Mouse (Mus musculus) embryonic facial prominence, embryonic 15.5 days (tissue): ENCODE data around the gene Plpp7. TPM values are rescaled to one million over a fixed set of nuclear protein-coding genes. Genes with fewer than 3 reads are reported as not detected.

Experiments used
- ATAC-seq: fragments of 200-750 bp; cut with Nextera tagmentation; 2 replicates; pipeline ENCODE4 v1.8.0; 2017; ENCODE audit warnings: low read depth, moderate TSS enrichment; ENCODE audit not compliant: insufficient number of reproducible peaks, low FRiP score, low TSS enrichment
- H3K27ac ChIP-seq: fragments of 300-500 bp; sonication (generic); replicated peaks from 2 replicates; pipeline ENCODE4 v1.5.1; 2015; ENCODE audit warnings: mild to moderate bottlenecking, inconsistent platforms
- H3K27me3 ChIP-seq: fragments of 300-500 bp; sonication (generic); 2 replicates; pipeline ENCODE4 v1.6.1; 2015; ENCODE audit warnings: inconsistent platforms
- H3K36me3 ChIP-seq: fragments of 300-500 bp; sonication (generic); 2 replicates; pipeline ENCODE4 v1.6.1; 2015; ENCODE audit warnings: mild to moderate bottlenecking, inconsistent platforms
- H3K4me1 ChIP-seq: fragments of 300-500 bp; sonication (generic); 2 replicates; pipeline ENCODE4 v1.6.1; 2015; ENCODE audit warnings: inconsistent platforms
- H3K4me2 ChIP-seq: fragments of 300-500 bp; sonication (generic); replicated peaks from 2 replicates; pipeline ENCODE4 v1.6.1; 2015; ENCODE audit warnings: mild to moderate bottlenecking, inconsistent platforms
- H3K4me3 ChIP-seq: fragments of 300-500 bp; sonication (generic); replicated peaks from 2 replicates; pipeline ENCODE4 v1.5.1; 2015; ENCODE audit warnings: mild to moderate bottlenecking, inconsistent platforms
- H3K9ac ChIP-seq: fragments of 300-500 bp; sonication (generic); 2 replicates; pipeline ENCODE4 v1.6.1; 2015; ENCODE audit warnings: inconsistent platforms
- H3K9me3 ChIP-seq: fragments of 300-500 bp; sonication (generic); replicated peaks from 2 replicates; pipeline ENCODE4 v1.6.1; 2016; ENCODE audit warnings: inconsistent platforms
- WGBS: fragments of 180-500 bp; shearing (Covaris S2); methylation state at CpG from one replicate; pipeline ENCODE4 v1.1.7; 2015; 5-methylcytosine and 5-hydroxymethylcytosine counted together
- polyA plus RNA-seq: library from polyadenylated mRNA; unstranded; fragments of >200 nt; fragmentation: Nextera tagmentation; extraction: Ambion mirVana; gene quantifications from 2 replicates; pipeline ENCODE4 v1.2.1, GENCODE M21; 2015

Plpp7 gene
- polyA plus RNA-seq, 1 experiment from 2014 or later: 9.4 TPM

GRCm38 (mm10) chr2:32129383-32130074 is 34.2 kb downstream of the Plpp7 start:
- no peaks in the 10 kb centered on the region for H3K27me3 ChIP-seq
- H3K9me3 ChIP-seq: no peaks in the 10 kb centered on the region
- H3K27ac ChIP-seq: no peak overlapping the region
- H3K4me2 ChIP-seq: no peak overlapping the region
- no peak for ATAC-seq
- WGBS: 55% methylated on average over 11 of the region's 11 CpGs
- no peaks in the 10 kb centered on the region for H3K36me3 ChIP-seq
- 0 out of 2 replicates have a peak, but pooled peaks cover 4% of the 10 kb centered on the region for H3K4me1 ChIP-seq
- H3K4me3 ChIP-seq: no peak overlapping the region
- no peak overlapping the region for H3K9ac ChIP-seq

GRCm38 (mm10) chr2:32130435-32130834 is 35.1 kb downstream of the Plpp7 start:
- 0 out of 2 replicates have a peak, but pooled peaks cover 4% of the 10 kb centered on the region for H3K4me1 ChIP-seq
- 30% methylated on average over 6 of the region's 6 CpGs for WGBS
- H3K36me3 ChIP-seq: no peaks in the 10 kb centered on the region
- H3K27me3 ChIP-seq: no peaks in the 10 kb centered on the region
- no peak overlapping the region for H3K4me3 ChIP-seq
- H3K9me3 ChIP-seq: no peaks in the 10 kb centered on the region
- ATAC-seq: no peak
- H3K9ac ChIP-seq: no peak overlapping the region
- H3K4me2 ChIP-seq: no peak overlapping the region
- no peak overlapping the region for H3K27ac ChIP-seq

GRCm38 (mm10) chr2:32131205-32131834 is 36.0 kb downstream of the Plpp7 start:
- no peak for ATAC-seq
- Histone ChIP-seq H3K27ac (no peak overlapping the region), H3K9ac (no peak overlapping the region), H3K4me2 (no peak overlapping the region), H3K9me3 (no peaks in the 10 kb centered on the region), H3K4me3 (no peak overlapping the region), H3K4me1 (0 out of 2 replicates have a peak, but pooled peaks cover 4% of the 10 kb centered on the region), H3K36me3 (no peaks in the 10 kb centered on the region), H3K27me3 (no peaks in the 10 kb centered on the region)
- WGBS: 84% methylated on average over 9 of the region's 9 CpGs

- 62% methylated on average over 6 of the region's 6 CpGs for WGBS
- no peak for ATAC-seq
Observed at GRCm38 (mm10) chr2:32131866-32132566, 36.7 kb downstream of the Plpp7 start.

GRCm38 (mm10) chr2:32132567-32132992 is 37.3 kb downstream of the Plpp7 start:
- Histone ChIP-seq H3K4me2 (peak overlapping the region; percentile 22; the same call in 1 of the 2 replicates), H3K9me3 (no peaks in the 10 kb centered on the region), H3K9ac (no peak overlapping the region), H3K4me1 (0 out of 2 replicates have a peak, but pooled peaks cover 4% of the 10 kb centered on the region), H3K4me3 (no peak overlapping the region), H3K36me3 (no peaks in the 10 kb centered on the region), H3K27ac (no peak overlapping the region), H3K27me3 (no peaks in the 10 kb centered on the region)
- peak; percentile 7; the same call in 1 of the 2 replicates for ATAC-seq
- WGBS: 2% methylated on average over 12 of the region's 12 CpGs

More at GRCm38 (mm10) chr2:32131866-32132566, 36.7 kb downstream of the Plpp7 start:
- H3K36me3 ChIP-seq: no peaks in the 10 kb centered on the region
- no peak overlapping the region for H3K9ac ChIP-seq
- no peaks in the 10 kb centered on the region for H3K27me3 ChIP-seq
- no peaks in the 10 kb centered on the region for H3K9me3 ChIP-seq
- H3K4me3 ChIP-seq: no peak overlapping the region
- H3K27ac ChIP-seq: no peak overlapping the region
- H3K4me2 ChIP-seq: no peak overlapping the region
- 0 out of 2 replicates have a peak, but pooled peaks cover 4% of the 10 kb centered on the region for H3K4me1 ChIP-seq

- H3K4me1 ChIP-seq: peaks cover 9% of the 10 kb centered on the region; the same call in 1 of the 2 replicates
- H3K9me3 ChIP-seq: no peaks in the 10 kb centered on the region
- no peak overlapping the region for H3K9ac ChIP-seq
- no peak overlapping the region for H3K4me2 ChIP-seq
- ATAC-seq: no peak
- no peak overlapping the region for H3K4me3 ChIP-seq
- H3K36me3 ChIP-seq: no peaks in the 10 kb centered on the region
- no peak overlapping the region for H3K27ac ChIP-seq
- WGBS: 3% methylated on average over 2 of the region's 2 CpGs
- no peaks in the 10 kb centered on the region for H3K27me3 ChIP-seq
Observed at GRCm38 (mm10) chr2:32134039-32134438, 38.7 kb downstream of the Plpp7 start.

- Histone ChIP-seq H3K4me1 (peaks cover 5% of the 10 kb centered on the region; the same call in 1 of the 2 replicates), H3K27ac (peak overlapping the region; percentile 94), H3K4me2 (peak overlapping the region; percentile 76), H3K9ac (peak overlapping the region; percentile 47), H3K4me3 (peak overlapping the region; percentile 69), H3K36me3 (no peaks in the 10 kb centered on the region), H3K9me3 (no peaks in the 10 kb centered on the region), H3K27me3 (no peaks in the 10 kb centered on the region)
- ATAC-seq: peak; percentile 95
- WGBS: under 1% methylated on average over 40 of the region's 40 CpGs
Observed at GRCm38 (mm10) chr2:32137667-32138266, 42.4 kb downstream of the Plpp7 start.

- Histone ChIP-seq H3K4me2 (no peak overlapping the region), H3K4me1 (peaks cover 5% of the 10 kb centered on the region; the same call in 1 of the 2 replicates), H3K9me3 (no peaks in the 10 kb centered on the region), H3K27me3 (no peaks in the 10 kb centered on the region), H3K36me3 (no peaks in the 10 kb centered on the region), H3K27ac (no peak overlapping the region), H3K4me3 (no peak overlapping the region), H3K9ac (no peak overlapping the region)
- WGBS: 73% methylated on average over 5 of the region's 5 CpGs
- no peak for ATAC-seq
Observed at GRCm38 (mm10) chr2:32139377-32139776, 44.0 kb downstream of the Plpp7 start.

- no peak overlapping the region for H3K4me3 ChIP-seq
- H3K9me3 ChIP-seq: no peaks in the 10 kb centered on the region
- 20% methylated on average over 4 of the region's 4 CpGs for WGBS
- H3K9ac ChIP-seq: no peak overlapping the region
- ATAC-seq: no peak
- H3K36me3 ChIP-seq: no peaks in the 10 kb centered on the region
- H3K4me1 ChIP-seq: peaks cover 5% of the 10 kb centered on the region; the same call in 1 of the 2 replicates
- H3K27me3 ChIP-seq: no peaks in the 10 kb centered on the region
- no peak overlapping the region for H3K27ac ChIP-seq
- no peak overlapping the region for H3K4me2 ChIP-seq
Observed at GRCm38 (mm10) chr2:32140498-32140934, 45.2 kb downstream of the Plpp7 start.

- Histone ChIP-seq H3K4me3 (no peak overlapping the region), H3K27ac (no peak overlapping the region), H3K4me2 (no peak overlapping the region), H3K4me1 (peaks cover 5% of the 10 kb centered on the region; the same call in 1 of the 2 replicates), H3K36me3 (no peaks in the 10 kb centered on the region), H3K9me3 (no peaks in the 10 kb centered on the region), H3K9ac (no peak overlapping the region), H3K27me3 (no peaks in the 10 kb centered on the region)
- no peak for ATAC-seq
- WGBS: 75% methylated on average over 6 of the region's 6 CpGs
Observed at GRCm38 (mm10) chr2:32141602-32142001, 46.3 kb downstream of the Plpp7 start.

- Histone ChIP-seq H3K27ac (no peak overlapping the region), H3K4me3 (no peak overlapping the region), H3K36me3 (no peaks in the 10 kb centered on the region), H3K9me3 (no peaks in the 10 kb centered on the region), H3K4me1 (peaks cover 5% of the 10 kb centered on the region; the same call in 1 of the 2 replicates), H3K9ac (no peak overlapping the region), H3K27me3 (no peaks in the 10 kb centered on the region), H3K4me2 (no peak overlapping the region)
- WGBS: 61% methylated on average over 6 of the region's 6 CpGs
- no peak for ATAC-seq
Observed at GRCm38 (mm10) chr2:32142368-32142767, 47.0 kb downstream of the Plpp7 start.
